Mouse (Mus musculus) layer of hippocampus, adult 11-12 months (tissue): ENCODE results near the gene Ulk4.
A peak's percentile ranks its signal among the peaks of the same experiment; 100 is the strongest.
"Not testable (repeated sequence)": the region's sequence is repeated elsewhere in the genome, so short reads cannot be mapped to it uniquely, and the experiment has no call there.

ENCODE experiments used
- DNase-seq: peaks from one replicate; pipeline ENCODE4 v3.0.0; 2022; ENCODE audit warnings: low spot score

The Ulk4 gene

DNA sequence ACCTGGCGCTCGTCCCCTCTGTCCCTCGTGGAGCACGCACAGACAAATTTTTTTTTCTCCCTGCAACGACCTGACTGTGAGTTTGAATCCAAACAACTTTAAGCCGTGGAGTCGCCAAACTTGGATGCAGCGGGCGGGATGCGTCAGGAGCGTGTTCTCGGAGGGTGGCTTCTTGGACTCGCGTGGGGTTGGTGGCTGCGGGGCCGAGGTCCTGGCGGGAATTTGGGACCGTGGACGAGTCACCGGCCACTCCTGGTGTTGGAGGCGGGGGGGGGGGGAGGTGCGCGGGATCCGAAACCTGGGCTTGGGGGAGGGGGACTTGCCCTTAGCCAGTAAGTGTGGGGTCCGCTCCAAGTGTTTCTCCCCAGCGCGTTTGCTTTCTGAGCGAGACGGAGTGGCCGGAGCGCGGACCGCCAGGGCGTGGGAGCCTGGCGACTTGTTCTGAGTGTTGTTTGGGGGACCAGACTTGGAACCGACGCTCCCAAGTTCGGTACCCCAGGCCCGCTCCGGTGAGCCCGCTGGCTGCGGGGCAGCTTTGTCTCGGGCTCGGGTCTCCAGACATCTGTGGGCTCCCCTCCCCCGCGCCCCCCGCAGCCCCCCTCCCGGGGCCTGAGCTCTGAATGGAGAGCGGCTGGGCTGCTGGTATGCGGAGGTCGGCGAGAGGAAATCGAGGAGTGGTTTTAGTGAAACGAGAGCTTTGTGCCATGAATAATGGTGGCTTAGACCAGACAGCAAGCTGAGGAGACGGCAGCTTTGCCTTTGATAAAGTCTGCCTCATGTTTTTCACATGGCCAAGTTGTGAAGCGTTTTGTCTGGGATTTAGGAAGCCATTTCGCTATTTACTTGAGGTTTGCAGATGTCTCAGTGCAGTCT, 342.9 kb downstream of the Ulk4 start:
- peak; percentile 29 for DNase-seq

DNA sequence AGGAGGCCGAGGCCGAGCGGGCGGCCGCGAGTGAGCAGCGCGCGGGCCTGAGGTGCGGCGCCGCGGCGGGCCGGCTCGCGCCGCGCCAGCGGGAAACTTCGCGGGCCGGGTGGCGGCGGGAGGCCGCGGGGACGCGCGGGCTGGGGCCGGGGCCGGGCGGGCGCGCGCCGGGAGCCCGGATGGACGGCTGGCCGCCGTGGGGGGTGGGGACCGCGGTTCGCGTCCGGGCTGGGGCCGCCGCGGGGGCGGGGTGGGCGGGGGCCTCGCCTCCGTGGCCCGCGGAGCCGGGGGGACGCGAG, 343.5 kb downstream of the Ulk4 start:
- DNase-seq: no peak

DNA sequence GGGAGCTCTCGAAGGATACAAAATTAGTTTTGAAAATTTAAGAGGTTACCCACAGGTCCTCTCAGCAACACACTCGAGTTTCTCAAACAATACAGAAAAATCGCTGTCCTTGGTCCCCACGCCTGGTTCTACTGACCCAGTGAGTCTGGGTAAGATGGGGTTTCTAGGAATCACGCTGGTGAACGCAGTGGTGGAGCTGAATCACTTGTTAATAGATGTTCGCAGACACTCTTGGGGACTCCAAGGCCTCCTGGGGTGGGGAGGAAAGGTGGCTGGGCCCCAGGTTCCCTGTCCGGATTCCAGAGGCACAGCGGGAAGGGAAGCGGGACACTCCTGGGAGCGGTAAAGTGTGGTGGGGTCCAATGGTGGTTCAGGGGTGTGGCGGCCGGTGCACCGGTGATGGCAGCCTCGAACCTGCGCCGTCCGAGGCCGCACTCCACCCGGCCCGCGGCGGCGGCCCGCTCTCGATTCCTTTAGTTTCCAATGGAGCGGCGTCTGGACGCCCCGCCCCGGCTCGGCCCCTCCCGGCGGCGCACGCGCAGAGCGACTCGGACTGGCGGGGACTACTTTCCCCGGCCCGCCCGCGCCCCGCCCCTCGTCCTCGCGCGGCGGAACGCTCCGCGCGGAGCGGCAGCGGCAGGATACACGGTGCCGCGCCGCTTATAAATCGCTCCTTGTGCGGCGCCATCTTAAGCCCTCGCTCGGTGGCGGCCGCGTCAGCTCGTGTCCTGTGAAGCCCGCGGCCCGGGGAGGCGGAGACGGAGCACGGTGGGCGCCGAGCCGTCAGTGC, 344.0 kb downstream of the Ulk4 start:
- DNase-seq: peak; percentile 95

DNA sequence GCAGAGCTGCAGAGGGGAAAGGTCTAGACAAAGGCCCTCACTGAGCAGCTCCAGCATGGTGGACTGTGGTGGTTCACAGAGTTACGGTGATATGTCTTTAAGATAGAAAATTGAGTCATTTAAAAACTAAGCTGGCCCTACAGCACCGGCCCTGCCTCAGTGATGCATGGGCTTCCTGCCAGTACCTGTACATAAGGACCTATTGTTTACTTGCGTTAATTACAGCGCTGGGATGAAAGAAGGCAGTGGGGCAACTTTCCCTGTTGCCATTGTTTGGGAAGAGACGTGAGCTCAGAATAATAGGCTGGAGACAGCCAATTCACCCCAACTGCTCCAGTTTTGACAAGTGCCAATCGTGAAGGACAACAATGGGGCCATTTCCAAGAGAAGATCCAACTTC, 344.6 kb downstream of the Ulk4 start:
- no peak for DNase-seq

DNA sequence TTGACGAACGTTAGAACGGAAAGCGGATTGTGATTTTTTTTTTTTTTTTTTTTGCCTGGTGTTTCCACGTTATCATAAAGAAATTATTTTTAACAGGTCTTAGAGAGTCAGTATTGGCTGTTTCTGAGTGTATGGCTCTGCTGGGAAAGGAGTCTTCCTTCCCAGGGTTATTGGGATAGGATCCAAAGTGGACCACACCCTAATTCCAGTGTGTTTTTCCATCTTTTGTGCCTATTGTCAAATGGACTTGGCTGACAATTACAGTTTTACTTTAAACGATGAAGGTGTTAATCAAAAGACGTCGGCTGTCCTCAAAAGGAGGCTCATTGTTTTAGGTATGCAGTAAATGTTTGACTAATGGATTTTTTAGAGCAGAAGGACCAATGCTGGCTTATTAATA, 346.2 kb downstream of the Ulk4 start:
- no peak for DNase-seq

DNA sequence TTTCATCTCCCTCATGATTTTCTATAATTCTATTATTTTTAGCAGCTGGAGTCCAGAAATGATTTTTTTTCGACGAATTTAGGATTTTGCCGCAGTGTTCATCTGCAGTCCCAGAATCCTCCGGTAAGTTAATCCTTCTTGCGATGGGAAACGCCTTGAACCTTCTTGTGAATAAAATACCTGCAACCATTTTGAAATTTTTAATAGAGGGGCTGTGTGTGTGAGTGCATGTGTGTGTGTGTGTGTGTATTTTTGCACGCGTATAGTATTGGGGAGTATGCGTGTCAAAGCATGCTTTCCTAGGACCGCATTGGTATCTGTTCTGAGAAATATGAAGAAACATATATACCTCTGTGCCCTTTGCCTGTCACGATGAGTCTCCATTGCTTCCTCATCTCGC, 347.0 kb downstream of the Ulk4 start:
- DNase-seq: no peak

DNA sequence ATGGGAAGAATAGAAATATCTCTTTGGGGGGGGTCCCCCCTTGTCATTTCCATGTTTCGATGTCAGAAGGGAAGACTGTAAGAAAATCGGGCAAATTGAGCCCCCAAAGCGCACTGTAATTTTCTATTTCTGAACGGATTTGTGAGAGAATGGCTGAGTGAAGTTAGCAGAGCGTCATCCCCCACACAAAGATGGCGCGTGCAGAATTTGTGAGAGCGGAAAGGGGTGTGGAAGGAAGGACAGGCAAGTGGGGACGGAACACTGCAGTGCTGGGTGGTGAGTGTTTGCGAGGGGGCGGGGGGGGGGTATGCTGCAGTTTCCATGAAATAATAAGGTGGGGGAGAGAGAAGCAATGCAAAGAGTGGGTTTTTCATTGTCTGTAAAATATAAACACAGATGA, 347.9 kb downstream of the Ulk4 start, which contains the start of gene Ctnnb1:
Gene Ctnnb1 (plus strand): TSS at position 136 of the 400 bp plus-strand sequence.
- no peak for DNase-seq

DNA sequence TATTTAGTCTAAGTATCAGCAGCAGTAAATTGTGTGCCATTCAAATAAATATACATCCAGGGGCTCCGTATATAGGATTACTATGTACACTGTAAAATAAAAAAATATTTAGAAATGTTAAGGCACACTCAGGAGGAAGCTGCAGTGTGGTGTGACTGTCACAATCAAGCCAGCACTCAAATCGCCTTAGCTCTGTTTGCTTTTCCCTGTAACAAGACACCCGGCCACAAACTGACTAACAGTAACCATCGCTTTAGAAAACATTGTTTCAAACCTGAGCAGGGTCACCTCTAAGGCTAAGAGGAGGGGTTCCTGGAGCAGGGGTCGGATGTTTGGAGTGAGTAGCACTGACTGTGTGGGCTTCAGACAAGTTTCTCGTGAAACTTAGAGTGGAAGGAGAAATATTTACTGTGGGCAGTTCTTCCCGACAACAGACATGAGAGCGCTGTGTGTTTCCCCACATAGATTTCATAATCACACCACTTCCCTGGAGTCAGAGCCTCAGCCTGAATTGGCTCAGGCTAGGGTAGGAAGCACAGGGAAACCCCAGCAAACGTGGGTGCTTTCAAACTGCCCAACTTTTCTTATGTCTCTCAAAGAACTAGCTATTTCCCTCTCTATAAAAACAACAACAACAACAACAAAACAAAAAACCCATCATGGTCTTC, 349.9 kb downstream of the Ulk4 start:
- no peak for DNase-seq

DNA sequence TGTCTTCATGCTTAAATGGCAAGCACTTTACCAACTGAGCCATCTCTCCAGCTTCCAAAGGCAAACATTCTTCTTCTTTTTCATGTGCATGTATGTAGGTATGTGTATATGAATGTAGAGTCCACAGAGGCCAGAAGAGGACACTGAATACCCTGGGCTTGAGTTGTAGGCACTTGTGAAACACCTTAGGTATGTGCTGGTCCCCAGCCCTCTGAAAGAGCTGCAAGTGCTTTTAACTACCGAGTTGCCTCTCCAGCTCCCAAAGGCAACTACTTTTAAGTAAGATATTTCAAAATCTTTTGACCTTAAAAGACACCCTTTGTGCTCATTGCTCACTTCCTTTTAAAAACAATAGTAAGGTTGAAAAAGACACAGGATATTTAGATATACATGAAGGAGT, 350.9 kb downstream of the Ulk4 start:
- no peak for DNase-seq

DNA sequence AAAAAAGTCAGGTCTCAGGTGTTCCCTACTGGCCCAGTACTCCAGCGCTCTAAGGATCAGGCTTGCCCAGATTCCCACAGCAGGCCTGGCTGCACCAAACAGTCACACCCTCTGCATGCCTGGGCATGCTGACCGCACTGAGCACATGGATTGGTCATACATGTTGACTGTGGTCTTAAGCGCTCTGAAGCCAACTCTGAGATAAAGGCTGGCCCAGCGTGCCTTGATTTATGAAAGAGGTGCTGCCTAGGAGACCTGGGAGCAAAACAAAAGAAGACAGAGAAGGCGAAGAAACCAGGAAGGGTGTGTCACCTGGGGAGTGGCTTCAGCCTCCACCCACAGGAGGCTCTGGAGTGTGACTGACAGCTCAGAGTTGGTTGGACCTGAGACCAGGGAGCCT, 357.9 kb downstream of the Ulk4 start:
- DNase-seq: no peak

DNA sequence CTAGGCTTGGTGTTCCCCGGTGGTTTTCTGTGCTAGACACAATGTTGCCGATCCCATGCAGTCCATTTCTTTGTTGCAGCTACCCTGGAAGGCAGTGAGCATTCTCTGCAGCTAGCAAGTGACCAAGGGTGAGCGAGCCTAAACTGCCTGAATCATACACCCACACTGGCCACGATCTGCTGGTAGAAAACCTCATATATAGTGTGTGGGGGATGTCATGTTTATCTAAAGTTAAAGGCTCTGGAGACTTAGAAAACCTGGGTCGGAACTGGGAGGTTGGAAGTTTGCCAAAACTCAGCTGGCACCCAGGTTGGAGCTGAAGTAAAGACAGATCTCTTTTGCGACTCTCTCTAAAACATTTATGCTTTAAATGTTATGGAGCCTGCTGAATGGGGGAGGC, 358.4 kb downstream of the Ulk4 start:
- DNase-seq: no peak

DNA sequence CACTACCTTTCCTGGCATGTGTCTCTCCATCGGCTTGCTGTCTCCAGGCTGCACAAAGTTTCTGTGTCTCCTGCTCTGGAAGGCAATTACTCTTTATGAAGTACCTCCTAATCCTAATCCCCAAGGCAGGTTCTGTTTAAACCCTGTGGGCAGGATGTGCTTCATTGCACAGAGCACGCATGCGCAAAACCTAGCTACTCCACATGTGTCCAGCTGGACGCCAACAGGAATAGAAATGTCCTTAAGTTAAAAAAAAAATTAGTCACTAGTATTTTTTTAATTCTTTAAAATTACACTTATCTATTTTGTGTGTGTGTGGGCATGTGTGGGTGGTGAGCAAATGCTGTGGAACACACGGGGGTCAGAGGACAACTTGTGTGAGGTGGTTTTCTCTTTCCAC, 358.8 kb downstream of the Ulk4 start:
- DNase-seq: no peak

DNA sequence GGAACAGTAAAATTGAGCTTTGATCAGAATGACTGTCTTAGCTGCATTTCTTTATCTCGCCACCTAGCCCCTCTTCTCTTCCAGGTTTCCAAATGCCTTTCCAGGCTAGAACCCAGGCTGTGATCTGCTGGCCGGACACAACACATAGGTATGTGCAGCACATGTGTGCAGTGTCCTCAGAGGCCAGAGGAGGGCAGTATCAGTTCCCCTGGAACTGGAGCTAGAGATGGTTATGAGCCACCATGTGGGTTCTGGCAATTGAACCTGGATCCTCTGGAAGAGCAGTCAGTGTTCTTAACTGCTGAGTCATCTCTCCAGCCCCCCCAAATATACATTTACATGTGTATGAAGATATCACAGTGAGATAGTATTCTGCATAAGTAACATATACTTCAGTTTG, 359.4 kb downstream of the Ulk4 start:
- not testable (repeated sequence) for DNase-seq

DNA sequence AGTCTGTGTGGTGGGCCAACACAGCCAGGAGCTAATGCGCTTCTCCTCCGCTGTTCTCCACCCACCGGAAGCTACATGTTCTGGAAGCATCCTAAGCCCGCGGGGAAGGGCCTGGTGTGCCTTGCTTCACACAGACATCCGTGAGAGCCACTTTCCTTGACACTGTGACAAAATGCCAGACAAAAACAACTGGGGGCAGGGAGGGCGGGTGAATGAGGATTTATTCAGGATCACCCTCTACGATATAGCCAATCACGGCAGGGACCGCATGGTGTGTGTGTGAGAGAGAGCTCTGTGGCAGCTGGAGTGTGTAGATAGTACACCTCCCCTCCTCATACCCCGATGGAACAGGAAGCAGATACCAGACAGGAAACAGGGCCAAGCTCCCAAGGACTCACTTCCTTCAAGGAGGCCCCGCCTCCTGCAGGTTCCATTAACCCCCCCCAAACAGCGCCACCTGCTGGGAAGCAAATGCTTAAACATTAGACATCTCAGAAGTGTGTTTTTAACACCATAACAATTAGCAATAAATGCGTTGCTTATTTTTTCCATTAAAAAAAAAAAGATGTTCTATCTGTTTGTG, 362.0 kb downstream of the Ulk4 start:
- no peak for DNase-seq

DNA sequence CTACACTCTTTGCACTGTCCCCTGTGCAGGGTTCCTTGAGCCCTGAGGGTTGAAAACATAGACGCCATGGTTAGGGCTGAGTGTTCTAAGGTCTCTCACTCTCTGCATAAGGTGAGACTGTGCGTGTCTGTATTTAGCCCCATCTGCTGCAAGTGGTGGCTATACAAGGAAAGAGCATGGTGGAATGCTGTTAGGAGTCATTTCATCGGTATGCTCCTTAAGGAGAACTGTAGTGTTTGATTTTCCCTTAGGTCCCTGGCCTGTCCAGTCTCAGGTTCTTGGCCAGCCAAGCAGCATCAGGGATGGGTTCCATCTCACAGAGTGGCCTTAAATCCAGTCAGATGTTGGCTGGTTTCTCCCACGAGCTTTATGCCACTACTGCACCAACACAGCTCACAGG, 362.6 kb downstream of the Ulk4 start:
- DNase-seq: no peak

DNA sequence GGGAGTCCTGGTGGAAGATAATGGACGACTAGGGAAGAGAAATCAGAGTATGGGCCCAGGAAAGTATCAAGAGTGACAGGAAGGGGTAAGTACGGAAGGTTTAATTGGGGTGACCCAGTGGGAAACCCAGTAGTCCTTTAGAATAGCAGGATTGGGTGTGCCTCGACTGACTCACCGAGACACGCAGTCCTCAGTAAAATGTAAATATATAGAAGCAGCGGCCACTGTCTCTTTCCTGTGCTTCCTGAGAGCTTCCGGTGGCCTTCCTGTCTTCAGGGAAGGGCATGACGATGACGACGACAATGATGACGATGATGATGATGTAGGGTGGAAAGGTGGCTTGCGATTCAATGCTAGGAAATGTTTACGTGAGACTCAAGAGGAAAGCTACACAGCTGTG, 363.8 kb downstream of the Ulk4 start:
- DNase-seq: no peak

DNA sequence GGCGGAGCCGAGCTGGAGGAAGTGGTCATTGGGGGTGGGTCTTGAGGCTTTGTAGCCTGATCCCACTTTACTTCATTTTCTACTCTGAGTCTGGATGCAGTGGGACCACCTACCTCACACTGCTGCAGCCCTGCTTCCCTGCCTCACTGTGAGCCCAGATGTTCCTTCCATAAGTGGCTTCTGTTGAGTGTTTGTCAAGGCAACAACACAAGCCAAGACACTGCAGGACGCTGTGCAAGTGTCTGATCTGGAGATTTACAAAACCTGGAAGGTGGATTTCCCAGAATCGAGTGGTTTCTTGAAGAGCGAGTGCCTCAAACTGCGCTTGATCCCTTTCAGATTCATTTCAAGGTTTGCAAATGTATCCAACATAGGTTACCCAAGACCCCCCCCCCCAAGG, 368.5 kb downstream of the Ulk4 start:
- no peak for DNase-seq
